Mouse (Mus musculus) liver, adult 2 months (tissue): ENCODE results near the gene Rcn3. TPM values are rescaled to one million over a fixed set of nuclear protein-coding genes. Genes with fewer than 3 reads are reported as not detected.

Experiments
- DNase-seq: peaks from one replicate; pipeline ENCODE4 v3.0.0-alpha.2; 2011; ENCODE audit warnings: low read depth, low spot score; ENCODE audit errors: extremely low read depth
- H3K27ac ChIP-seq: fragments of 200-500 bp; replicated peaks from 2 replicates; pipeline ENCODE4 v1.5.1; 2012; ENCODE audit warnings: low read depth, mild to moderate bottlenecking, control low read depth, inconsistent platforms, low read length; ENCODE audit not compliant: insufficient read depth
- H3K27me3 ChIP-seq: fragments of 200-500 bp; 2 replicates; pipeline ENCODE4 v1.6.1; 2012; ENCODE audit warnings: mild to moderate bottlenecking, moderate library complexity, low read length, inconsistent platforms; ENCODE audit not compliant: control insufficient read depth, insufficient read depth
- H3K36me3 ChIP-seq: fragments of 200-500 bp; 2 replicates; pipeline ENCODE4 v1.6.1; 2012; ENCODE audit warnings: low read length, inconsistent platforms; ENCODE audit not compliant: control insufficient read depth, insufficient read depth
- H3K4me1 ChIP-seq: fragments of 200-500 bp; 2 replicates; pipeline ENCODE4 v1.6.1; 2011; ENCODE audit warnings: low read length; ENCODE audit not compliant: control insufficient read depth, insufficient read depth
- H3K4me3 ChIP-seq: fragments of 200-500 bp; 2 replicates; pipeline ENCODE4 v1.5.1; 2011; ENCODE audit warnings: low read depth, mild to moderate bottlenecking, control low read depth, low read length, moderate library complexity; ENCODE audit not compliant: insufficient read depth
- H3K79me2 ChIP-seq: fragments of 200-500 bp; 2 replicates; pipeline ENCODE4 v1.6.1; 2012; ENCODE audit warnings: inconsistent platforms, mild to moderate bottlenecking, low read length, moderate library complexity; ENCODE audit not compliant: control insufficient read depth, insufficient read depth
- H3K9ac ChIP-seq: fragments of 200-500 bp; 2 replicates; pipeline ENCODE4 v1.6.1; 2012; ENCODE audit warnings: low read depth, mild to moderate bottlenecking, control low read depth, inconsistent platforms, low read length
- CTCF ChIP-seq: fragments of 200-500 bp; IDR thresholded peaks from 2 replicates; pipeline ENCODE4 v1.5.1; 2011; ENCODE audit warnings: low read depth, low read length, control low read depth
- POLR2A ChIP-seq: fragments of 200-500 bp; IDR thresholded peaks from 2 replicates; pipeline ENCODE4 v1.6.1; 2011; ENCODE audit warnings: low read length, control low read depth; ENCODE audit not compliant: insufficient read depth; ENCODE audit errors: extremely low read depth
- WGBS: fragments of 180-500 bp; shearing (Covaris S2); methylation state at CpG from one replicate; pipeline ENCODE4 v1.1.7; 2018; 5-methylcytosine and 5-hydroxymethylcytosine counted together
- polyA plus RNA-seq: library from polyadenylated mRNA; depleted of rRNA; stranded (reverse); fragments of >200 nt; gene quantifications from 2 replicates; pipeline ENCODE4 v1.2.3, GENCODE M21; 2012
- total RNA-seq: library from RNA; depleted of rRNA; stranded (reverse); fragments of >200 nt; gene quantifications from 2 replicates; pipeline ENCODE4 v1.2.3, GENCODE M21; 2014

The Rcn3 gene
- total and polyA plus RNA-seq, 2 experiments, result 6.7 to 14.9 TPM

DNA sequence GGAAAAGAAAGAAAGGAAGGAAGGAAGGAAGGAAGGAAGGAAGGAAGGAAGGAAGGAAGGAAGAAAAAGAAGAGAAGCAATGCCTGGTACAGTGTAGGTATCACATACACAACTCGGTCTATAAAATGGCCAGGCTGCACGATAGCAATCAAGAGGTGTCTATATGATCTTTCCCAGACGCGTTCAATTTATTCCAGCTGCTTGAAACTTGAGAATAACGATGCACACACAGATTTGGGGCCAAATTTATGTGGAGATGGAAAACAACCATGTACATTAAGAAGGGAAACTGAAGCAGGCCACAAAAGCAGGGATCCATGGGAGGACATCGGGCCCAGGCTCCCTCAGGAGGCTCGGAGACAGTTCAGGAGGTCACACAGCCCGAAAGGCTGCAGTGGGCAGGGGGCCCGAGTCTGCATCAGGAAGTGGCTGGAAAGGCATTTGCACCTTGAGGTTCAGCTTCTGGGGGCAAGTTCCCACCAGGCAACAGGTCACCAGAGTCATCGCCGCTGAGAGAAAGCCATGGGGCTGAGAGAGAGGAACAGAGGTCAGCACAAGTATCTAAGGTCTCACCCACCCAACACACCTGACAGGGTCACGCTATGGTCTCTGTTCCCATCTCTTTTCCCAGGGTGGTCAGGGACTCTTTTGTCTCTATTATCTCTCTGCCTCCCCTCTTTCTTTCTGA lies 951 bp upstream of the Rcn3 start:
- Histone ChIP-seq H3K79me2 (no peaks in the 10 kb centered on the region), H3K27ac (no peak overlapping the region), H3K4me1 (peaks cover 3% of the 10 kb centered on the region; the same call in 1 of the 2 replicates), H3K4me3 (no peak overlapping the region), H3K9ac (no peak overlapping the region), H3K27me3 (no peaks in the 10 kb centered on the region), H3K36me3 (peaks cover 12% of the 10 kb centered on the region; the same call in 1 of the 2 replicates)
- no peak for DNase-seq
- TF ChIP-seq CTCF, result no peak
- TF ChIP-seq POLR2A, result no peak
- 84% methylated on average over 12 of the region's 12 CpGs for WGBS

DNA sequence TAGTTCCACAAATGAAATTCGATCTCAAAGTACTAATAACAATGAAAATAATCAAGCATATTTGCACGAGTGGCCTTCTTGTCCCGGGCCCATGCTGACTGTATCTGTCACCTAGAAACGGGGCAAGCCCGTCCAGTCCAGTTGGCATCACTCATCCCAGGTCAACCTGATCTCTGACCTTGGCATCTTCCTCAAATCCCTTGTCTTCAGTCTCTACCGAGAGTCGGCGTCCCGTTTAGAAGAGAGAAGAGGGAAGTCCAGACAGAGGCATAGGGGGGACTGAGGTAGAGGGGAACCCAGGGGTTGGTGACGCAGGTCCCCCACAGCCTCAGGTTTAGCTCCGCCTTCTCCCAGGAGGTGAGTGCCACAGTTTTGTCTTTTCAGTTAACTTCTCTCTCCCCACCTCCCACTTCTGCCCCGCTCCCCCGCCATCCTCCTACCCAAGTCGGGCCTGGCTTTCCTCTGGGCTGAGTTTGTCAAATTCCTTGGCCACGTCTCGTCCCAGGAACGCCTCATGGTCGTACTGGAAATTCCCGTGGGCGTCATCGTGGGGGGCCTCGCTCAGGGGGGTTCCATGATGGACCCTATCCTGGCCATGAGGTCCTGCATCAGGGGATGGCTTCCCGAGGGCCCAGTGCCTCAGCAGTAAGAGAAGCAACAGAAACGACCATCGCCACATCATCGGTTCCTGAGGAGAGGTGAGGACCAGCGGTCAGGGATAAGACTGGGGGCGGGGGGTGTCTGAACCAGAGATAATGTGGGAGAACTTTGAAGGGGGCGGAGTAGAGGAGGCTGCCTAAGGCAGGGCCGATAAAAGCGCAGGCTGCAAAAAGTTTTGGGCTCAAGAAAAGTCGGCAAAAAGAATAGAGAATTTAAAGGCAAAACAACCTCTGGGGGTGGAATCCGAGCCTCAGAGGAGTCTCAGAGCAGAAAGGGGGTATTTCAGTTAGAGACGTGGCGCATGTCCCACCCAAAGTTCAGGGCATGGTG lies 725 bp downstream of the Rcn3 start:
- no peaks in the 10 kb centered on the region for H3K79me2 ChIP-seq
- peak; percentile 36 for DNase-seq
- 0 out of 2 replicates have a peak overlapping the region, but pooled peaks have one; percentile 36 for H3K9ac ChIP-seq
- H3K4me1 ChIP-seq, result no peaks in the 10 kb centered on the region
- TF ChIP-seq POLR2A, result no peak
- peaks cover 3% of the 10 kb centered on the region; the same call in 1 of the 2 replicates for H3K36me3 ChIP-seq
- no peaks in the 10 kb centered on the region for H3K27me3 ChIP-seq
- whole genome bisulfite sequencing, result 22% methylated on average over 35 of the region's 35 CpGs
- H3K4me3 ChIP-seq, result peak overlapping the region; percentile 53
- no peak overlapping the region for H3K27ac ChIP-seq

DNA sequence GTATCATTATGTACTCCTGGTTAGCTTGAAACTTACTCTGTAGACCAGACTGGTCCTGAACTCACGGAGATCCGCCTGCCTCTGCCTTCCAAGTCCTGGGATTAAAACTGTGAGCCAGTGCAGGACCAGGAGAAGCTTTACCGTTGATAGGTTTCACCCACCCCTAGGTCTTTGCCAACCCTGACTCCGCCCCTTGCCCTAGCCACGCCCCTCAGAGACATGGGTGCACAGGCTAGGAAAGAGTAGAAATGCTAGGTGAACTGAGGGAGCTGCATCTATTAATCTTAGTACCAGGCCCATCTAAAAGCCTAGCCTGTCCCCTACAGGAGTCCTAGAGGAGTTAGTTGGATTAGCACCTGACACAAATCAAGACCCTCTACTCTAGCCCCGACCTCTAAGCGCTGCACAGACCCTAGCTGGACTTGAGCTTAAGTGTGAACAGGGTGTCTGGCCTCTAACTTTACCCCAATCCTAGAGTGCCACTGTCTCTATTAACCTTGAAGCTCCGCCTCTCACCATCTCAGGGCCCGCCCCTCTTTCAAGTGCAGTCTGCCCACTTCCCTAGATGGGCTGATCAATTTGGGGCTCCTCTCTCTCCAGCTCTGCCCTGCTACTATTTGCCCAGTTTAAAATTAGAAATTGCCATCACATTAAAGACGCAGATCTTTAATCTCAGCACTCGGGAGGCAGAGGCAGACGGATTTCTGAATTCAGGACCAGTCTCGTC lies 1.6 kb downstream of the Rcn3 start:
- no peaks in the 10 kb centered on the region for H3K4me1 ChIP-seq
- no peak overlapping the region for H3K9ac ChIP-seq
- no peak for DNase-seq
- no peaks in the 10 kb centered on the region for H3K27me3 ChIP-seq
- H3K79me2 ChIP-seq, result no peaks in the 10 kb centered on the region
- no peak overlapping the region for H3K4me3 ChIP-seq
- no peak overlapping the region for H3K27ac ChIP-seq
- no peak for TF ChIP-seq POLR2A
- TF ChIP-seq CTCF, result no peak
- 82% methylated on average over 13 of the region's 13 CpGs for WGBS
- H3K36me3 ChIP-seq, result no peaks in the 10 kb centered on the region

DNA sequence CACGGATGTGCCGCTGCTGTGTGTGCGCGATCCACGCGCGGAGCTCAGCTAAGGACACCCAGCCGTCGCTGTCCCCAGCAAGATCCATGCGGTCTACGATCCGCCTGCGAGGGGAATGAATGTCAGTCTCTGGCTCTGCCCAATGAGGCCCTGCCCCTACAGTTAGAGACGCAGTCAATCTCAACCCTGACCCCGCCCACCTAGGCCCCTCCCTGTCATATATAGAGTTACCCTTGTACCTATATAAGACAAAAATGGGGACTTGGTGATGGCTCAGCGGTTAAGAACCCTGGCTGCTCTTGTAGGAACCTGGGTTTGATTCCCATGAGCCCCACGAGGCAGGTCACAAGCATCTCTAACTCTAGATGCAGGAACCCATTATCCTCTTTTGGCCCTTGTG lies 3.4 kb downstream of the Rcn3 start:
- no peak overlapping the region for H3K27ac ChIP-seq
- H3K79me2 ChIP-seq, result no peaks in the 10 kb centered on the region
- no peak for DNase-seq
- no peak overlapping the region for H3K9ac ChIP-seq
- H3K4me1 ChIP-seq, result no peaks in the 10 kb centered on the region
- TF ChIP-seq CTCF, result no peak
- TF ChIP-seq POLR2A, result no peak
- no peaks in the 10 kb centered on the region for H3K27me3 ChIP-seq
- no peak overlapping the region for H3K4me3 ChIP-seq
- WGBS, result 95% methylated on average over 17 of the region's 17 CpGs
- H3K36me3 ChIP-seq, result no peaks in the 10 kb centered on the region

DNA sequence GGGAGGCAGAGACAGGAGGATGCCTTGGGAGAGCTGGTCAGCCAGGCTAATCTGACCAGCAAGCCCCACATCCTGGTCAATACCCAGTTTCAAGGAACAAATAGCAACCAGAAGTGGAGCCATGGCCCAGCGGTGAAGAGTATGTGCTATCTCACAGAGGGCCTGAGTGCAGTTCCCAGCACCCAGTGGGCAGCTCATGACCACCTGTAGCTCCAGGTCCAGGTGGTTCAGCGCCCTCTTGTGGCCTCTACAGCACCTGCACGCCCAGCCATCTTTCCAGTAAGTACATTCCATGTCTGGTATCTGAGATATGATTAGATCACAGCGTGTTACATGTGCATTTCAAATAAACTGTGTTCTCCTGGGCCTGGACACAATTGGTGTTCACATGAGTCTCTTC lies 5.9 kb downstream of the Rcn3 start:
- Histone ChIP-seq H3K36me3 (no peaks in the 10 kb centered on the region), H3K4me1 (no peaks in the 10 kb centered on the region)
- WGBS, result 77% methylated on average over 4 of the region's 4 CpGs

More for the DNA sequence above, 5.9 kb downstream of the Rcn3 start:
- H3K9ac ChIP-seq, result no peak overlapping the region
- no peak for DNase-seq
- no peaks in the 10 kb centered on the region for H3K27me3 ChIP-seq
- H3K79me2 ChIP-seq, result no peaks in the 10 kb centered on the region
- TF ChIP-seq POLR2A, result no peak
- peak; percentile 35 for TF ChIP-seq CTCF
- H3K4me3 ChIP-seq, result no peak overlapping the region
- H3K27ac ChIP-seq, result no peak overlapping the region
